In the genomic region with DNA sequence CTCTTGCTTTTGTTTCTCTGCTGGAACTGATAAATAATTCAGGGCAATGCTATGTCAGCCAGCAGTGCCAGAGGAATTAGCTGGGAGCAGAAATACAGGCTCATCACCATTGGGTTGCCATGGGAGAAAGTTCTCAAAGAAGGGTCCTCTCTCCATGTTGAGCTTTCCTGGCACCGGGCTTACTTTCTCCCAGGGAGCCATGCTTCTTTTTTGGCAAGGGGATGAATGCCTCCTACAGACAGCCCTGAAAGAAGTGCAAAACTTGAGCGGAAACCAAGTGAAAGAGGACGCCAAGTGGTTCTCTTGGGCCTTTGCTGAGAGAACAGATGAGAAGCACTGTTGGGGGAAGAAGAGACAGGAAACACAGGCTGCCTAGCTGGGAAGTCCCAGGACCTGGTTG, we compare ENCODE assay signal across 9 mouse cellular contexts.
DNase-seq lines count a peak whose midpoint lies in the region; ATAC-seq lines count a peak whose summit lies in the region.
"Had no signal": no experiment of that assay in that cellular context is flagged by ENCODE, and none has a peak within 500 bp of the region (broad histone marks: within the 10 kb centered on the region; RNA-seq: fewer than 3 reads in every experiment).

No protein-coding gene starts in this region.

- 65% methylated on average over 3 of the region's 3 CpGs for WGBS in midbrain, embryonic 14.5 days
- WGBS in midbrain, embryonic 10.5 days: 69% methylated on average over 3 of the region's 3 CpGs

- H3K27me3 ChIP-seq in midbrain, embryonic 14.5 days (ENCODE audit: control insufficient read depth, insufficient read depth, low read length): no peaks in the 10 kb centered on the region
- no peaks in the 10 kb centered on the region for H3K27me3 ChIP-seq in midbrain, embryonic 10.5 days (ENCODE audit: low read depth, poor library complexity, severe bottlenecking)

- H3K9ac ChIP-seq in midbrain, embryonic 14.5 days (replicated peaks; ENCODE audit: low read length): no peak overlapping the region

- H3K4me3 ChIP-seq in midbrain, embryonic 14.5 days (replicated peaks; ENCODE audit: low read depth, low read length): no peak overlapping the region
- H3K4me3 ChIP-seq in midbrain, embryonic 10.5 days: no peak overlapping the region

- H3K4me2 ChIP-seq in midbrain, embryonic 14.5 days (ENCODE audit: low read length): no peak overlapping the region

- no peaks in the 10 kb centered on the region for H3K36me3 ChIP-seq in midbrain, embryonic 14.5 days (ENCODE audit: control insufficient read depth, insufficient read depth, low read length)
- no peaks in the 10 kb centered on the region for H3K36me3 ChIP-seq in midbrain, embryonic 10.5 days

- no peaks in the 10 kb centered on the region for H3K9me3 ChIP-seq in midbrain, embryonic 14.5 days (ENCODE audit: control insufficient read depth, low read length)
- H3K9me3 ChIP-seq in midbrain, embryonic 10.5 days (replicated peaks): no peaks in the 10 kb centered on the region

- no peaks in the 10 kb centered on the region for H3K4me1 ChIP-seq in midbrain, embryonic 14.5 days (ENCODE audit: control insufficient read depth, insufficient read depth, low read length)
- H3K4me1 ChIP-seq in midbrain, embryonic 10.5 days: peaks cover 10% of the 10 kb centered on the region

- ATAC-seq in midbrain, embryonic 14.5 days (ENCODE audit: low FRiP score, low TSS enrichment): peak; percentile 24; the same call in 1 of the 2 replicates

- H3K27ac ChIP-seq in midbrain, embryonic 14.5 days (replicated peaks; ENCODE audit: low read depth, low read length): no peak overlapping the region
- H3K27ac ChIP-seq in midbrain, embryonic 10.5 days (replicated peaks): no peak overlapping the region

- peak; percentile 47 for DNase-seq in midbrain, embryonic 14.5 days
- DNase-seq in midbrain, embryonic 10.5 days (ENCODE audit: low spot score): no peak
- DNase-seq in cerebellum, postnatal 14 days: peak; percentile 13 to 14
- DNase-seq in layer of hippocampus, adult 18-20 months (ENCODE audit: low spot score in 2 of 2): peak; percentile 55 to 73
- peak; percentile 55 to 66 for DNase-seq in right cerebral cortex, adult 2 months (ENCODE audit: low spot score in 2 of 2)
- no peak for DNase-seq in kidney, adult 11 months
- no peak for DNase-seq in thymus, postnatal 4 days
- no peak for DNase-seq in liver
- DNase-seq: lung, postnatal 4 days had no signal

Comparison
In these comparisons a context has a peak if more than half of its experiments do, and no peak if none do; other contexts are left out.
1. DNase-seq: peak in midbrain, embryonic 14.5 days (single experiment), cerebellum, postnatal 14 days (2 of 2), layer of hippocampus, adult 18-20 months (2 of 2) and right cerebral cortex, adult 2 months (2 of 2); none in midbrain, embryonic 10.5 days (single experiment), kidney, adult 11 months (single experiment), thymus, postnatal 4 days (single experiment) and liver (single experiment).